Comparison of ENCODE assay signal across 8 mouse cellular contexts in the genomic region with DNA sequence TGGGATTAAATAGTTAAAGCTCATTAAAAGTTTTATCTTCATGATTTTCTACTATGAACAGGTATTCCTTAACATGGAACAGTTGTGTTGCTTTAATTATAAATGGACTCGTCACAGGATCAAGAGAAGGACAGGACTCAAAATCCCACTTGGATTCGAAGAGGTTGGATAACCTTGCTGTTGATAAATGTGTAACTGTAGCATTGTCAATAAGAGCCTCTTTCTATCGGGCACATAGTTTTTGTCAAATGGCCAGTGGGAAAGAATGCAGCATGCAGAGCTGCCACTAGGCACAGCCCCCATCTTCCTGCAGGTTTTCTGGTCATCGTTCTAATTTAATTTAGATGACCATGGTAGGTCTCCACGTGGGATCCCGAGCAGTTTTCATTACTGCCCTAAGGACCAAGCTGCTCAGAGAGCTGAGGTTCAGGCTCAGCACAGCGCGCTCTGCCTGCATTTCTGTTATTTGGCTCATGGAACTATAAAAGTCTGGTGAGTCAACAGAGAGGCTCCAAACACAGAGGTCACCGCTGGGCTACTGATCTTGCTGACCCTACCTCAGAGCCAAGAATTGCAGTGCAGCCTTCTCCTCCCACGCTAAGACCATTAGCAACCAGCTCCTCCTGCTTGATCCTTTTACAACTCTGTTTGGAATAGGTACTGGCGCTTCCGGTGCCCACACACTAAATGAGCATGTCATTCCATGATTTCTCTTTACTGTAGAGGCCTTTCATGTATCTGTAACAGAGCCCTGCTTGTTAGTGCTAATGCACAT.
DNase-seq lines count a peak whose midpoint lies in the region; ATAC-seq lines count a peak whose summit lies in the region.

No protein-coding gene starts in this region.

- ATAC-seq in limb, embryonic 11.5 days (ENCODE audit: insufficient number of reproducible peaks, low FRiP score, low TSS enrichment, low read depth), result no peak
- no peak for ATAC-seq in midbrain, embryonic 16.5 days

- H3K27me3 ChIP-seq in limb, embryonic 11.5 days (ENCODE audit: control insufficient read depth, insufficient read depth, low read length), result no peaks in the 10 kb centered on the region
- 0 out of 2 replicates have a peak, but pooled peaks cover 2% of the 10 kb centered on the region for H3K27me3 ChIP-seq in midbrain, embryonic 16.5 days (ENCODE audit: control insufficient read depth, insufficient read depth, low read depth, low read length)

- H3K9me3 ChIP-seq in limb, embryonic 11.5 days (ENCODE audit: control insufficient read depth, low read length), result no peaks in the 10 kb centered on the region
- no peaks in the 10 kb centered on the region for H3K9me3 ChIP-seq in midbrain, embryonic 16.5 days (replicated peaks; ENCODE audit: control insufficient read depth, low read length, poor library complexity, severe bottlenecking)

- no peak overlapping the region for H3K4me3 ChIP-seq in limb, embryonic 11.5 days (ENCODE audit: low read depth, low read length)
- H3K4me3 ChIP-seq in midbrain, embryonic 16.5 days (ENCODE audit: low read depth, low read length), result no peak overlapping the region

- H3K9ac ChIP-seq in limb, embryonic 11.5 days (ENCODE audit: low read length), result no peak overlapping the region
- H3K9ac ChIP-seq in midbrain, embryonic 16.5 days (ENCODE audit: low read depth, low read length), result no peak overlapping the region

- H3K27ac ChIP-seq in limb, embryonic 11.5 days (replicated peaks; ENCODE audit: low read depth, low read length), result no peak overlapping the region; the same call in 1 of the 2 replicates
- no peak overlapping the region for H3K27ac ChIP-seq in midbrain, embryonic 16.5 days (ENCODE audit: low read length)

- DNase-seq in MN1 (ENCODE audit: low spot score), result peak; percentile 58
- peak; percentile 36 for DNase-seq in adrenal gland, postnatal 14 days
- DNase-seq in heart, adult 8-10 months (ENCODE audit: low spot score), result peak; percentile 45
- DNase-seq in limb, embryonic 11.5 days (ENCODE audit: low spot score), result peak; percentile 58
- no peak for DNase-seq in left cerebral cortex, postnatal 25 days (ENCODE audit: low spot score in 2 of 2)
- no peak for DNase-seq in B cell, adult 2 months
- DNase-seq in layer of hippocampus, postnatal 36 days, result no peak

- H3K4me1 ChIP-seq in limb, embryonic 11.5 days (ENCODE audit: control insufficient read depth, insufficient read depth, low read length), result peaks cover 8% of the 10 kb centered on the region
- H3K4me1 ChIP-seq in midbrain, embryonic 16.5 days (ENCODE audit: control insufficient read depth, insufficient read depth, low read length), result peaks cover 5% of the 10 kb centered on the region; the same call in 1 of the 2 replicates

- no peak overlapping the region for H3K4me2 ChIP-seq in limb, embryonic 11.5 days (ENCODE audit: low read depth, severe bottlenecking)
- no peak overlapping the region for H3K4me2 ChIP-seq in midbrain, embryonic 16.5 days (ENCODE audit: low read length)

- WGBS in limb, embryonic 11.5 days, result 23% methylated on average over 12 of the region's 12 CpGs
- 69% methylated on average over 12 of the region's 12 CpGs for WGBS in midbrain, embryonic 16.5 days

- H3K36me3 ChIP-seq in limb, embryonic 11.5 days (ENCODE audit: control insufficient read depth, insufficient read depth, low read length), result no peaks in the 10 kb centered on the region
- H3K36me3 ChIP-seq in midbrain, embryonic 16.5 days (ENCODE audit: control insufficient read depth, insufficient read depth, low read length), result no peaks in the 10 kb centered on the region

- intact Hi-C loops in left cerebral cortex, postnatal 25 days (cut with DNase I), result no loop called here

Comparison
In these comparisons a context has a peak if more than half of its experiments do, and no peak if none do; other contexts are left out.
1. DNase-seq: peak in MN1 (single experiment), adrenal gland, postnatal 14 days (single experiment), heart, adult 8-10 months (single experiment) and limb, embryonic 11.5 days (single experiment); none in left cerebral cortex, postnatal 25 days (0 of 2), B cell, adult 2 months (0 of 2) and layer of hippocampus, postnatal 36 days (0 of 2).